Mouse (Mus musculus) intestine, embryonic 16.5 days (tissue): ENCODE results near the gene Rem1. TPM values are rescaled to one million over a fixed set of nuclear protein-coding genes. Genes with fewer than 3 reads are reported as not detected.

Experiments used
- ATAC-seq: fragments of 200-750 bp; cut with Nextera tagmentation; 2 replicates; pipeline ENCODE4 v1.8.0; 2017; ENCODE audit warnings: moderate TSS enrichment, moderate library complexity
- H3K27ac ChIP-seq: fragments of 300-500 bp; sonication (generic); 2 replicates; pipeline ENCODE4 v1.5.1; 2014; ENCODE audit warnings: mild to moderate bottlenecking, low read length
- H3K27me3 ChIP-seq: fragments of 300-500 bp; sonication (generic); replicated peaks from 2 replicates; pipeline ENCODE4 v1.6.1; 2014; ENCODE audit warnings: low read length, control low read depth, mixed read lengths; ENCODE audit not compliant: control insufficient read depth, insufficient read depth
- H3K36me3 ChIP-seq: fragments of 300-500 bp; sonication (generic); 2 replicates; pipeline ENCODE4 v1.6.1; 2014; ENCODE audit warnings: low read length, control low read depth; ENCODE audit not compliant: control insufficient read depth, insufficient read depth
- H3K4me1 ChIP-seq: fragments of 300-500 bp; sonication (generic); 2 replicates; pipeline ENCODE4 v1.6.1; 2014; ENCODE audit warnings: low read length, control low read depth, mixed read lengths; ENCODE audit not compliant: control insufficient read depth, insufficient read depth
- H3K4me2 ChIP-seq: fragments of 300-500 bp; sonication (generic); 2 replicates; pipeline ENCODE4 v1.6.1; 2014; ENCODE audit warnings: low read depth, low read length, control low read depth
- H3K4me3 ChIP-seq: fragments of 300-500 bp; sonication (generic); 2 replicates; pipeline ENCODE4 v1.5.1; 2014; ENCODE audit warnings: mild to moderate bottlenecking, low read length
- H3K9ac ChIP-seq: fragments of 300-500 bp; sonication (generic); 2 replicates; pipeline ENCODE4 v1.6.1; 2014; ENCODE audit warnings: low read depth, low read length
- H3K9me3 ChIP-seq: fragments of 300-500 bp; sonication (generic); 2 replicates; pipeline ENCODE4 v1.6.1; 2016; ENCODE audit warnings: low read length, control low read depth; ENCODE audit not compliant: control insufficient read depth
- WGBS: fragments of 180-500 bp; shearing (Covaris S2); extraction: QIAGEN DNeasy Blood & Tissue Kit; methylation state at CpG from one replicate; pipeline ENCODE4 v1.1.7; 2014; 5-methylcytosine and 5-hydroxymethylcytosine counted together
- polyA plus RNA-seq: library from polyadenylated mRNA; unstranded; fragments of >200 nt; fragmentation: Nextera tagmentation; extraction: Ambion mirVana; gene quantifications from 2 replicates; pipeline ENCODE4 v1.2.1, GENCODE M21; 2015

Gene Rem1
- polyA plus RNA-seq, 1 experiment from 2014 or later = 10.2 TPM

DNA sequence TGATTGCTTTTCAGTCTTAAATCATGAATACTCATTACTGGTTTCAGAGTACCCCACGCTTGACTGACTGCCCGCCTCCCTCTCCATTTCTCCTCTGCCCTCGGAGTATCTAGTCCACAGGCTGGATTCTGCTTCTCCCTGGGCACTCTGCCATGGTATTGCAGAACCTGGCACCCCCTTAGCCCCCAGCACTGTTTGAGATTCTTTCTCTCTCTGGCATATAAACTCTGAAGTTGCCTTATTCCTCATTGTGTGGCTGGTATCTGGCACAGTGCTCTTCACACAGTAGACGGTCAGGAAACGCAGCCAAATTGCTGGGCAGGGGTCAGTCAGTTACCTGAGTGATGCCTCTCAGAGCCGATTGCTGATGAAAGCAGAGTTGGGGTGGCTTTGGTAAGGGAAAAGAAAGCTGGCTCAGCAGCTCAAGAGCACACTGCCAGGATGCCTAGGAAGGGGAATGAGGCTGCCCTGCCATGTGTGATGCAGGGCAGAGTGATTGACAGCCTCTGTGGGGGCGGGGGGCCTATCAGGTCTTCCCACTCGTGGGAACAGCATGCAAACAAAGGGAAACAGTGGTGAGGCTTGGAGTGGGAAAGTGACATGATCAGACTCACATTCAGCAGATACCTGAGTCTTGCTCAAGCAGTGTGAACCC lies 53.1 kb downstream of the Rem1 start:
- no peak overlapping the region for H3K9ac ChIP-seq
- H3K4me3 ChIP-seq = no peak overlapping the region
- no peak for ATAC-seq
- peaks cover 35% of the 10 kb centered on the region for H3K36me3 ChIP-seq
- no peaks in the 10 kb centered on the region for H3K27me3 ChIP-seq
- 82% methylated on average over 8 of the region's 8 CpGs for WGBS
- peaks cover 6% of the 10 kb centered on the region for H3K4me1 ChIP-seq
- no peaks in the 10 kb centered on the region for H3K9me3 ChIP-seq
- H3K27ac ChIP-seq = no peak overlapping the region
- H3K4me2 ChIP-seq = no peak overlapping the region

- Histone ChIP-seq H3K4me2 (no peak overlapping the region), H3K9ac (no peak overlapping the region), H3K27me3 (no peaks in the 10 kb centered on the region), H3K36me3 (peaks cover 54% of the 10 kb centered on the region), H3K27ac (no peak overlapping the region), H3K9me3 (peaks cover 16% of the 10 kb centered on the region), H3K4me1 (0 out of 2 replicates have a peak, but pooled peaks cover 2% of the 10 kb centered on the region), H3K4me3 (no peak overlapping the region)
- 84% methylated on average over 5 of the region's 5 CpGs for WGBS
- no peak for ATAC-seq
Measured at GRCm38 (mm10) chr2:152683086-152683485, 56.3 kb downstream of the Rem1 start.

Other genes with a start within 250 kb of the Rem1 start
- gene Sox12, start 228.9 kb upstream of the Rem1 start, polyA plus RNA-seq = 3.5 and 3.6 TPM in 2 replicates
- gene Zcchc3, start 211.9 kb upstream of the Rem1 start, polyA plus RNA-seq = 20.7 and 21.2 TPM in 2 replicates
- 0.54 and 0.79 TPM in 2 replicates for gene 6820408C15Rik, start 211.4 kb upstream of the Rem1 start, polyA plus RNA-seq
- not detected in 2 replicates for gene Defb23, start 162.3 kb upstream of the Rem1 start, polyA plus RNA-seq
- gene Defb20, start 149.9 kb upstream of the Rem1 start, polyA plus RNA-seq = not detected in 2 replicates
- not detected in 2 replicates for gene Defb22, start 136.8 kb upstream of the Rem1 start, polyA plus RNA-seq
- gene Defb26, start 115.3 kb upstream of the Rem1 start, polyA plus RNA-seq = not detected in 2 replicates
- gene Defb28, start 108.7 kb upstream of the Rem1 start, polyA plus RNA-seq = not detected in 2 replicates
- not detected in 2 replicates for gene Defb29, start 86.9 kb upstream of the Rem1 start, polyA plus RNA-seq
- gene Gm17416, start 57.6 kb upstream of the Rem1 start, polyA plus RNA-seq = not detected in 2 replicates
- not detected in 2 replicates for gene Defb21, start 54.2 kb upstream of the Rem1 start, polyA plus RNA-seq
- gene Defb19, start 46.6 kb upstream of the Rem1 start, polyA plus RNA-seq = not detected in 2 replicates
- gene Defb45, start 27.6 kb upstream of the Rem1 start, polyA plus RNA-seq = not detected in 2 replicates
- gene Defb36, start 22.6 kb upstream of the Rem1 start, polyA plus RNA-seq = not detected in 2 replicates
- 0.61 and 1.5 TPM in 2 replicates for gene Defb25, start 3.9 kb upstream of the Rem1 start, polyA plus RNA-seq
- gene H13, start 42.5 kb downstream of the Rem1 start, polyA plus RNA-seq = 116 and 119 TPM in 2 replicates
- gene Mcts2, start 60.1 kb downstream of the Rem1 start, polyA plus RNA-seq = 18.9 and 25.1 TPM in 2 replicates
- gene Id1, start 109.3 kb downstream of the Rem1 start, polyA plus RNA-seq = 96.1 and 107 TPM in 2 replicates
- 14.8 and 15.3 TPM in 2 replicates for gene Cox4i2, start 127.2 kb downstream of the Rem1 start, polyA plus RNA-seq
- 65.8 and 66.8 TPM in 2 replicates for gene Bcl2l1, start 204.8 kb downstream of the Rem1 start, polyA plus RNA-seq
- gene Tpx2, start 221.0 kb downstream of the Rem1 start, polyA plus RNA-seq = 45.7 and 51.5 TPM in 2 replicates